Mouse (Mus musculus): ENCODE data around the gene Epb41l2. TPM values are rescaled to one million over a fixed set of nuclear protein-coding genes. Genes with fewer than 3 reads are reported as not detected.

The Epb41l2 gene
- polyA plus RNA-seq, 1 experiment, result 121 TPM

DNA sequence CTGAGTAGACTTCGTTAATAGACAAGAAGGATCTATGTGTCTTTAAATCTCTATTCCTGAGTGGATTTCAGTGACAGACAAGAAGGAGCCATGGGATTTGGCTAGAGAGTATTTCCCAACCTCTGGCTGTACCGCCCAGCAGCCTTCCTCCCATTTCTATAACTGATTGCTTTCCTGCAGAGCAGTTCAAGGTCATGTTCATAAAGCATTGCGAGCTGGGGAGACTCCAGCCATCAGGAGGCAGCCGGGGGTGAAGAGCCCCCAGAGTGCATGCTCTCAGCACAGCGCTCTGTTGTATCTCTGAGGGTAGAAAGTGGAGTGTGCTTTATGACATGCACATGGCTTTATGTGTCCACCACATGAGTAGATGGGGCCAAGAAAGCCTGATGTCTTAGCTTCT, 123.2 kb downstream of the Epb41l2 start:
- Histone ChIP-seq H3K27ac (ENCODE audit: insufficient read depth, low read length) (no peak overlapping the region), H3K4me3 (ENCODE audit: insufficient read depth, low read length) (no peak overlapping the region)
- TF ChIP-seq CTCF (IDR thresholded peaks at IDR 0.05; ENCODE audit: extremely low read depth, insufficient read depth, low read length), result no peak
- TF ChIP-seq POLR2A (IDR thresholded peaks at IDR 0.05; ENCODE audit: extremely low read depth, insufficient read depth, low read length), result no peak

DNA sequence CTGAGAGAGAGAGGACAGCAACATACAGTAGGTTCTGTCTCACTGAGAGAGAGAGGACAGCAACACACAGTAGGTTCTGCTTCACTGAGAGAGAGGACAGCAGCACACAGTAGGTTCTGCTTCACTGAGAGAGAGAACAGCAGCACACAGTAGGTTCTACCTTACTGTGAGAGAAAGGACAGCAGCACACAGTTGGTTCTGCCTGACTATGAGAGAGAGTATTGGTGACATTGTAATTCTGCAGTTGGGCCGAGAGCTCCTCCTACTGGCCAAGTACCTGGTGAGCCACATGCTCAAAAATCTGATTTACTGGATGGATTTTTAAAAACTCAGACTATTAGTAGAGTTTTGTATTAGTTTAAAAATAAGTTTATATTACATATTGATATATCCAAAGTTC, 128.9 kb downstream of the Epb41l2 start:
- Histone ChIP-seq H3K27ac (ENCODE audit: insufficient read depth, low read length) (no peak overlapping the region), H3K4me3 (ENCODE audit: insufficient read depth, low read length) (no peak overlapping the region), H3K4me1 (ENCODE audit: control insufficient read depth, insufficient read depth, low read length) (no peaks in the 10 kb centered on the region)
- TF ChIP-seq POLR2A (IDR thresholded peaks at IDR 0.05; ENCODE audit: extremely low read depth, insufficient read depth, low read length) (no peak), CTCF (IDR thresholded peaks at IDR 0.05; ENCODE audit: extremely low read depth, insufficient read depth, low read length) (peak; percentile 89)

More for the DNA sequence above, 123.2 kb downstream of the Epb41l2 start:
- no peaks in the 10 kb centered on the region for H3K4me1 ChIP-seq (ENCODE audit: control insufficient read depth, insufficient read depth, low read length)

DNA sequence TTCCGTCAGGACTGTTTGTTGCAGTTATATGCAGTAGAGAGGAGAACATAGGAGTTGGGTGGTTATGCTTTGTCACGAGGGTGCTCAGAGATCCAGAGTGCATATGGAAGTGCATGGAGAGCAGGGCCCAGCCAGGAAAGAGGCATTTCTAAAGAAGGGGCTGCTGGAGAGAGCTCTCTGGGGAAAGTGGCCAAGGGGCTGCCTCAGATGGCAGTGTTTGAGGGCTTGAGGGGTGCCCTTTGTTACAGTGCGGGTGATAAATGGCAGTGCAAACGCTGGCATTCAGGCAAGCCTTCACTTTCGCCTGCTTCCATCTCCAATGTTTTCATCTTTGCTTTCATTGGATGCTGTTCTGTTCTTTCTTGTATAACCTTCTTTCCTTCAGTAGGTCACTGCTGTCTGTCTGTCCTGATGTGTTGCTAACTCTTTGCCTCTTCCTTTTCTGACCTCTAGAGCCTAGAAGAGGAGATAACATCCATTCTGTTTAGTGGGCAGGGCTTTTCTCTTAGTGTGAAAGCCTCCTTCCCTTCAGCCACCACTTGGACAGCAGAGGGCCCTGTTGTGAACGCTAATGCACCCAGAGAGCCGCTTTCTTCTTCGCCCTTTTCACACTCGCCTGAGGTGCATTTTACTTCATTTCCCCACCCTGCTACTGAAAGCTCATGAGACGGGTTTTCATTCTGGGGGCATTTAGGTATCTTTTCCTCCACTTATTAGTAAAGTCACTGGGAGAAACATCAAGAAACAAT, 139.9 kb downstream of the Epb41l2 start:
- Histone ChIP-seq H3K4me3 (ENCODE audit: insufficient read depth, low read length) (no peak overlapping the region), H3K27ac (ENCODE audit: insufficient read depth, low read length) (no peak overlapping the region), H3K4me1 (ENCODE audit: control insufficient read depth, insufficient read depth, low read length) (no peaks in the 10 kb centered on the region)
- TF ChIP-seq POLR2A (IDR thresholded peaks at IDR 0.05; ENCODE audit: extremely low read depth, insufficient read depth, low read length), result no peak
- TF ChIP-seq CTCF (IDR thresholded peaks at IDR 0.05; ENCODE audit: extremely low read depth, insufficient read depth, low read length), result peak; percentile 25; the same call in 1 of the 2 replicates

DNA sequence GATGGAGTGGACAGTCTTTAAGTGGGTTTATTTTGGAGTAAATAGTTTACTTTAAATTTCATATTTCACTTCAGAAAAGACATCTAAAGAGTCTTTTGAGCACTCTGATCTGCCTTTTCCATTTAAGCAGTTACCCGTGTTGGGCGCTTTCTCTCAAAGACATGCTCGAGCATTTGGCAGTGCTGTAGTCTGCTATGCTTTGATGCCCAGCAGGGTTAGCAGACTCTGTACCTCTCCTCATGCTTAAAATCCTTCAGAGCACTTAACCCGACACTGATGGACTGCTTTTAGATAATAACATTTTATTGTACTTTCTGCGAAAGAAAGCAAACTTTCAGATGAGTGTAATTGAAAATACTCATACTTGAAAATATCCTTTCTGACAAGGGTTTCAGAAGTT, 143.7 kb downstream of the Epb41l2 start:
- Histone ChIP-seq H3K4me1 (ENCODE audit: control insufficient read depth, insufficient read depth, low read length) (no peaks in the 10 kb centered on the region), H3K27ac (ENCODE audit: insufficient read depth, low read length) (no peak overlapping the region), H3K4me3 (ENCODE audit: insufficient read depth, low read length) (no peak overlapping the region)
- TF ChIP-seq POLR2A (IDR thresholded peaks at IDR 0.05; ENCODE audit: extremely low read depth, insufficient read depth, low read length) (no peak), CTCF (IDR thresholded peaks at IDR 0.05; ENCODE audit: extremely low read depth, insufficient read depth, low read length) (no peak)

DNA sequence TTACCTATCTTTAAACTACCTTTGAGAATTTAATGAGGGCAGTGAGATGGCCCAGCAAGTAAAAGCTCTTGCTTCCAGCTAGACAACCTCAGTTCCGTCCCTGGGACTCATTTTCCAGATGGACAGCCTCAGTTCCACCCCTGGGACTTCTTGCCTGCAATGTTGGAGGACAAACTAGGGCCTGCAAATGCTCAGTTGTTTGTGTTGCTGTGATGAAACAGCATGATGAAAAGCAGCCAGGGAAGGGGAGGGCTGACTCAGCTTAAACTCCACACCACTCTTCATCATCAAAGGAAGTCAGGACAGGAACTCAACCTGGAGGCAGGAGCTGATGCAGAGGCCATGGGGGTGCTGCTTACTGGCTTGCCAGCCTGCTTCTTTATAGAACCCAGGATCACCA, 154.2 kb downstream of the Epb41l2 start:
- Histone ChIP-seq H3K4me3 (ENCODE audit: insufficient read depth, low read length) (no peak overlapping the region), H3K4me1 (ENCODE audit: control insufficient read depth, insufficient read depth, low read length) (no peaks in the 10 kb centered on the region), H3K27ac (ENCODE audit: insufficient read depth, low read length) (no peak overlapping the region)
- TF ChIP-seq POLR2A (IDR thresholded peaks at IDR 0.05; ENCODE audit: extremely low read depth, insufficient read depth, low read length), result no peak
- no peak for TF ChIP-seq CTCF (IDR thresholded peaks at IDR 0.05; ENCODE audit: extremely low read depth, insufficient read depth, low read length)

DNA sequence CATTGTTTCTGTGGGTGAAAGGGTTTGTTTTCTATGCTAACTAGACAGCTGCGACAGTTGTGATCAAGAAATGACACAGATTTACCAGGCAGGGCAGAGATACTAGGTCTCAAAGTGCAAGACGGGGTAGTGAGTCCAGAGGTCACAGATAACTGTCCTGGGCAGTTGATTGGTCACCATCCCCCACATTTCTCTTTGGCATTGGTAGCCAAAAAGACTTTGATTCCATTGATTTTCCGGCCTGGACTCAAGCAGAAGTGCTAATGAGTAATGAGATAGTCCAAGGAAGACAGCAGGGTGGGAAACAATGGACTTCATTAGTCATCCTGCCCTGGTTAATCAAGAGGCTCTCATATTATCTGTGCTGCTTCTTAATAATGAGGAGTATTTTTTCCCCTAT, 160.4 kb downstream of the Epb41l2 start:
- Histone ChIP-seq H3K27ac (ENCODE audit: insufficient read depth, low read length) (no peak overlapping the region), H3K4me3 (ENCODE audit: insufficient read depth, low read length) (no peak overlapping the region), H3K4me1 (ENCODE audit: control insufficient read depth, insufficient read depth, low read length) (no peaks in the 10 kb centered on the region)
- no peak for TF ChIP-seq CTCF (IDR thresholded peaks at IDR 0.05; ENCODE audit: extremely low read depth, insufficient read depth, low read length)
- no peak for TF ChIP-seq POLR2A (IDR thresholded peaks at IDR 0.05; ENCODE audit: extremely low read depth, insufficient read depth, low read length)

DNA sequence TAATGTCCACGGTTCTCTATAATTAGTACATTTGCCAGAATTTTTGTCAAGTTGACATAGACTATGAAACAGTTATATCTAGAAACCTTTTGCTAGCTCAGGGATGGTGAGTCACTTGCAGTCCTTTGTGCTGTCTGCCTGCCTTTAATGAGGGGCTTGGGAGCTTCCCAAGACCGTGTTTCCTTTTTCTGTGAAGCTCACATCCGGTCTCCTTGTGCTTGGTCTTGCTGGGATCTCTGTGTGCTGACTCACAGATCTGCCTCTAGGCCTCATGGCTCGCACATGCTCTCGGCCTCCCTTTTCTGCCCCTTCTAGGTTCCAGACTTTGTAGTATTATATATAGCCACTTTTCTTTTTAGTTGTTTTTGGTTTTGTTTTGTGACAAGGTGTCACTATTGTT, 160.8 kb downstream of the Epb41l2 start:
- no peak overlapping the region for H3K27ac ChIP-seq (ENCODE audit: insufficient read depth, low read length)
- no peaks in the 10 kb centered on the region for H3K4me1 ChIP-seq (ENCODE audit: control insufficient read depth, insufficient read depth, low read length)
- TF ChIP-seq POLR2A (IDR thresholded peaks at IDR 0.05; ENCODE audit: extremely low read depth, insufficient read depth, low read length) (no peak), CTCF (IDR thresholded peaks at IDR 0.05; ENCODE audit: extremely low read depth, insufficient read depth, low read length) (no peak)
- no peak overlapping the region for H3K4me3 ChIP-seq (ENCODE audit: insufficient read depth, low read length)

DNA sequence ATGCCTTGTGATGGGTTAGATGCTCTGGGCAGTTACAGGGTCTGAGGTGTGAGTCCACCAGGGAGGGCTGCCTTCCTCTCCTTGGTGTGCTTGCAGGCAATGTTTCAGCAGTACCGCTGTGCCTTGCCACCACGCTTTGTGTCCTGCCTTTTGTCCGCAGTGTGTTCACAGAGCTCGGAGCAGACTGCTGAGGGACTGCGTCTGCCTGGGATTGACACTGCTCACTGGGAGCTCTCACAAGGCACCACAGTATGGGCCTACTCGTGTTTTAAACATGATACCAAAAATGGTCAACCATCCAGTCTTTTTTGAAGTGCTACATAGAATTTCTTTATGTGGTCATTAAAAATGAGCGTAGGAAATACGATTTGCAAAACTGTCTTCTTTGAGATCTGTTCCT, 164.1 kb downstream of the Epb41l2 start:
- TF ChIP-seq POLR2A (IDR thresholded peaks at IDR 0.05; ENCODE audit: extremely low read depth, insufficient read depth, low read length) (no peak), CTCF (IDR thresholded peaks at IDR 0.05; ENCODE audit: extremely low read depth, insufficient read depth, low read length) (no peak)
- H3K4me3 ChIP-seq (ENCODE audit: insufficient read depth, low read length), result no peak overlapping the region
- H3K27ac ChIP-seq (ENCODE audit: insufficient read depth, low read length), result no peak overlapping the region
- no peaks in the 10 kb centered on the region for H3K4me1 ChIP-seq (ENCODE audit: control insufficient read depth, insufficient read depth, low read length)

DNA sequence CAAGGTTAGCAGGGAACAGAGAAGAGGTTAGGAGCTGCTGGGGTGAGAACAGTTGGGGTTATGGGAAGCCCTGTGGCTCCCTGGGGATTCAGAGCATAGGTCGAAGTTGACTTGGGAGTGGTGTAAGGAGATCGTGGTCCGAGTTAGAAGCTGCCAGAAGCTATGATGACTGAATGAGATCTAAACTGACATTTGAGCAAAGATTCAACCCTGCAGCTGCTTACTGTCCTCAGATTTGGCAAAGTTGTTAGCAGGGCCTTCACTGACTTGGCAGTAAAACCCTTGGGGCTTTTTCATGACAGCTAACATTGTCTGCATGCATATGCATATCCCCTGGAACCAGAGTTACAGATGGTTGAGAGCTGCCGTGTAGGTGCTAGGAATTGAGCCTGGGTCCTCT, 166.6 kb downstream of the Epb41l2 start:
- no peak overlapping the region for H3K4me3 ChIP-seq (ENCODE audit: insufficient read depth, low read length)
- TF ChIP-seq POLR2A (IDR thresholded peaks at IDR 0.05; ENCODE audit: extremely low read depth, insufficient read depth, low read length), result no peak
- no peak for TF ChIP-seq CTCF (IDR thresholded peaks at IDR 0.05; ENCODE audit: extremely low read depth, insufficient read depth, low read length)
- H3K4me1 ChIP-seq (ENCODE audit: control insufficient read depth, insufficient read depth, low read length), result no peaks in the 10 kb centered on the region
- H3K27ac ChIP-seq (ENCODE audit: insufficient read depth, low read length), result no peak overlapping the region

DNA sequence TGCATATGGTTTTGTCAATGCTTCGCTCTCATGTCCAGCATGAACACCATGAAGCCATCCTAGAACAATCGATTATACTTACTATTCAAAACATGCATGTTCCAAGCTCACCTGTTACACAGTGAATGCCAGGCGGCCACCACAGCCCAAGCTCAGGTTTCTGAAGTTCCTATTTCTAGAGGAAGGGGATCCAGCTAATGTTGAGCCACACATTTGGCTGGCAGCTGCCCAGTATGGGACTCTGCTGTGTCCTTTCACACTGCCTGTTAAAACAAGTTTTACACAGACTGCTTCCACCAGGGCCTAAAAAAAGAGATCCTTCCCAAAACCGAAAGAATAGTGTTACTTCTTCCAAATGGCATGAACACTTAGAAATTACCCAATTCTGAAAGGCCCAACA, 167.0 kb downstream of the Epb41l2 start:
- TF ChIP-seq CTCF (IDR thresholded peaks at IDR 0.05; ENCODE audit: extremely low read depth, insufficient read depth, low read length) (no peak), POLR2A (IDR thresholded peaks at IDR 0.05; ENCODE audit: extremely low read depth, insufficient read depth, low read length) (no peak)
- H3K27ac ChIP-seq (ENCODE audit: insufficient read depth, low read length), result no peak overlapping the region
- no peak overlapping the region for H3K4me3 ChIP-seq (ENCODE audit: insufficient read depth, low read length)
- H3K4me1 ChIP-seq (ENCODE audit: control insufficient read depth, insufficient read depth, low read length), result no peaks in the 10 kb centered on the region
